Mouse (Mus musculus): ENCODE data around the gene Dapk1.
"Not testable (repeated sequence)": the region's sequence is repeated elsewhere in the genome, so short reads cannot be mapped to it uniquely, and the experiment has no call there.

Gene Dapk1

GRCm38 (mm10) chr13:60608411-60609046 lies 6.8 kb downstream of the Dapk1 start:
- no peak for DNase-seq (ENCODE audit: low read depth, low spot score)
- no peaks in the 10 kb centered on the region for H3K36me3 ChIP-seq (ENCODE audit: control insufficient read depth, insufficient read depth, low read length, poor library complexity, severe bottlenecking)
- no peaks in the 10 kb centered on the region for H3K27me3 ChIP-seq (ENCODE audit: control insufficient read depth, insufficient read depth, low read length, poor library complexity, severe bottlenecking)

GRCm38 (mm10) chr13:60609234-60609633 lies 7.5 kb downstream of the Dapk1 start:
- Histone ChIP-seq H3K27me3 (ENCODE audit: control insufficient read depth, insufficient read depth, low read length, poor library complexity, severe bottlenecking) (no peaks in the 10 kb centered on the region), H3K36me3 (ENCODE audit: control insufficient read depth, insufficient read depth, low read length, poor library complexity, severe bottlenecking) (no peaks in the 10 kb centered on the region)
- no peak for DNase-seq (ENCODE audit: low read depth, low spot score)

DNA sequence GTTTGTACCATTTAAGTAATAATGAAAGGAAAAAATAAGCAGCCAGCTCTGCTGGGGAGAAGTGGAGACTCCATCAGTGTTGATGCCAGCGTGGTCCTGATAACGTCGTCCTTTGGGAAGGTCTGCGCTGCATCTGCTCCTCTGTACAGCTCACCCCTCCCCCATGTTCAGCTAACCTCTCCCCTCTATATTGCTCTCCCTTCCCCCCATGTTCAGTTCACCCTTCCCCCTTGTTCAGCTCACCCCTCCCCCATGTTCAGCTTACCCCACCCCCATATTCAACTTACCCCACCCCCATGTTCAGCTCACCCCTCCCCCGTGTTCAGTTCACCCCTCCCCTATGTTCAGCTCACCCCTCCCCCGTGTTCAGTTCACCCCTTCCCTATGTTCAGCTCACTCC lies 8.8 kb downstream of the Dapk1 start:
- no peaks in the 10 kb centered on the region for H3K36me3 ChIP-seq (ENCODE audit: control insufficient read depth, insufficient read depth, low read length, poor library complexity, severe bottlenecking)
- no peaks in the 10 kb centered on the region for H3K27me3 ChIP-seq (ENCODE audit: control insufficient read depth, insufficient read depth, low read length, poor library complexity, severe bottlenecking)
- no peak for DNase-seq (ENCODE audit: low read depth, low spot score)

DNA sequence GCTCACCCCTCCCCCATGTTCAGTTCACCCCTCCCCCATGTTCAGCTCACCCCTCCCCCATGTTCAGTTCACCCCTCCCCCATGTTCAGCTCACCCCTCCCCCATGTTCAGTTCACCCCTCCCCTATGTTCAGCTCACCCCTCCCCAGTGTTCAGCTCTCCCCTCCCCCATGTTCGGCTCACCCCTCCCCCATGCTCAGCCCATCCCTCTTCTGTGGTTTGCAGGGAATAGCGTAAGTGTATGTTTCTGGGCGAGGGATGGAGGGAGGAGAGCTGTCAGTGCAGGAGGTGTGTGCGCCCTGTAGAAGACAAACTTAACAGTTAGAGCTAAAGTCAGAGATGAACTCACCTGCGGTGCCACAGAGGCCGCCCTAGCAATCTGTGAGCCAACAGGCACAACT lies 9.2 kb downstream of the Dapk1 start:
- H3K36me3 ChIP-seq (ENCODE audit: control insufficient read depth, insufficient read depth, low read length, poor library complexity, severe bottlenecking); H3K27me3 ChIP-seq (ENCODE audit: control insufficient read depth, insufficient read depth, low read length, poor library complexity, severe bottlenecking): not testable (repeated sequence)

DNA sequence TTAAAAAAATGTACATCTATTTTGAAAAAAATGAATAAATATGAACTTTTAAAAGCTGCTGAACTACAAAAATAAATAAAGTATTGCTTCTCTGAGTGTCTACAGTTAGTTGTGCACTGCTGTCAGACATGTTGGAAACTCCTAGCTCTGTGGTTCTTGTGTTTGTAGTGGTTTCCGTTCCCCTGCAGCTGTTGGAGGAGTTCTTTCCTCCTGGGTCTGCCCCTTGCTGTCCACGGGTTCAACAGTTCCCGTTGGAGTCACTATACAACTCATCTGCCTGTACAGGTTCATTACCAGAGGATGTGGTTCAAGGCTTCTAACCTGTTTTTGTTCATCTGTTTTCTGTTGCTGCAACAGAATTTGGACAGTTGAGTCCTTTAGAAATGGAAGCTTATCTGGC lies 10.4 kb downstream of the Dapk1 start:
- DNase-seq (ENCODE audit: low read depth, low spot score), result no peak
- no peaks in the 10 kb centered on the region for H3K27me3 ChIP-seq (ENCODE audit: control insufficient read depth, insufficient read depth, low read length, poor library complexity, severe bottlenecking)
- H3K36me3 ChIP-seq (ENCODE audit: control insufficient read depth, insufficient read depth, low read length, poor library complexity, severe bottlenecking), result no peaks in the 10 kb centered on the region

More for the DNA sequence above, 9.2 kb downstream of the Dapk1 start:
- not testable (repeated sequence) for DNase-seq (ENCODE audit: low read depth, low spot score)

DNA sequence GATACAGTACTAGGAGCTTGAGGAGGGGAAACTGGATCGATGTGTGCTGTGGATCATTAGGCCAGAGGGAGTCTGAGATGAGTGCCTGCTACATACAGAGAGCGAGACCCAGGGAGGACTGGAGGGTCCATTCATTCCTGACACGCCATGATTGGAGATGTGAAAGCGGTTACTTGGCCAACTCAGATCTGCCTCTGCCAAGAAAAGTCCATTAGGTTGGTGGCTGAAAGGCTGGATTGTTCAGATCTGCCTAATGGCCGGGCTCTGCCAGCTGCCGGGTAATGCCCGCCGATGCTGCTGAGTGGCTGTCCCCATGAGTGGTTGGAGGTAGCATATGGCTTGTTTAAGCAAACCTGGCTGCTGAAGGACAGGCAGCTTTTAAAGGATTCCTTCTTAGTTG lies 12.4 kb downstream of the Dapk1 start:
- no peak for DNase-seq (ENCODE audit: low read depth, low spot score)
- Histone ChIP-seq H3K36me3 (ENCODE audit: control insufficient read depth, insufficient read depth, low read length, poor library complexity, severe bottlenecking) (no peaks in the 10 kb centered on the region), H3K27me3 (ENCODE audit: control insufficient read depth, insufficient read depth, low read length, poor library complexity, severe bottlenecking) (no peaks in the 10 kb centered on the region)

DNA sequence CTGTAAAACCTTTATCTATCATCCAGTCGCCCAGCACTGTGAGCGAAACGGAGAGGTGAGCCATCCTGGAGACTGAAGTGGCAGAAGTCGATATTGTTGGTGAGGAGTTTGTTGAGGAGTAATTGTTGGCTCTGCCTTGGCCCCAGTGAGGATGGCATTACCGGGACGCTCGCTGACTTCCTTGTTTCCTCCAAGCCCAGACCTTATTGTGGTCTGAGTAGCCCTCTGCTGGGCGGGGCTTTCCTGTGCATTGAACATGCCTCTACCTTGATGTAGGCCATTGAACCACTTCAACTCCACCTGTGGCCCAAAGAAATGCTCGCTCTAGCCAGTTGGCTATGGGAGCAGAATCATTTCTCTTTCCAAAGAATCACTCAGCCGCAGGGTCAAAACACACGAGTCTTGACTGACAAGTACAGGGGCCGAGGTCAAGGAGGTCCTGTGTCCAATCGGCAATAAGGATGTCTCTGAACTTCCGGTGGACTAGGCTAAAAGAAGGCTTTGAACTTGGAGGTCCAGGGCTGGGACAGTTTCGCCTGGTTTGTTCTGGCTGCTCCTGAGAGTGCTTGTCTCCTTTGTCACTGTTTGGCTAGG lies 13.4 kb downstream of the Dapk1 start:
- H3K36me3 ChIP-seq (ENCODE audit: control insufficient read depth, insufficient read depth, low read length, poor library complexity, severe bottlenecking), result no peaks in the 10 kb centered on the region
- no peak for DNase-seq (ENCODE audit: low read depth, low spot score)
- no peaks in the 10 kb centered on the region for H3K27me3 ChIP-seq (ENCODE audit: control insufficient read depth, insufficient read depth, low read length, poor library complexity, severe bottlenecking)

GRCm38 (mm10) chr13:60616036-60616435 lies 14.3 kb downstream of the Dapk1 start:
- DNase-seq (ENCODE audit: low read depth, low spot score), result no peak

GRCm38 (mm10) chr13:60618287-60618686 lies 16.5 kb downstream of the Dapk1 start:
- Histone ChIP-seq H3K36me3 (ENCODE audit: control insufficient read depth, insufficient read depth, low read length, poor library complexity, severe bottlenecking) (no peaks in the 10 kb centered on the region), H3K27me3 (ENCODE audit: control insufficient read depth, insufficient read depth, low read length, poor library complexity, severe bottlenecking) (no peaks in the 10 kb centered on the region)
- no peak for DNase-seq (ENCODE audit: low read depth, low spot score)

More at GRCm38 (mm10) chr13:60616036-60616435, 14.3 kb downstream of the Dapk1 start:
- H3K36me3 ChIP-seq (ENCODE audit: control insufficient read depth, insufficient read depth, low read length, poor library complexity, severe bottlenecking), result no peaks in the 10 kb centered on the region
- no peaks in the 10 kb centered on the region for H3K27me3 ChIP-seq (ENCODE audit: control insufficient read depth, insufficient read depth, low read length, poor library complexity, severe bottlenecking)

- Histone ChIP-seq H3K27me3 (ENCODE audit: control insufficient read depth, insufficient read depth, low read length, poor library complexity, severe bottlenecking) (no peaks in the 10 kb centered on the region), H3K36me3 (ENCODE audit: control insufficient read depth, insufficient read depth, low read length, poor library complexity, severe bottlenecking) (no peaks in the 10 kb centered on the region)
- DNase-seq (ENCODE audit: low read depth, low spot score), result no peak
Observed at GRCm38 (mm10) chr13:60619723-60620122, 18.0 kb downstream of the Dapk1 start.

- Histone ChIP-seq H3K36me3 (ENCODE audit: control insufficient read depth, insufficient read depth, low read length, poor library complexity, severe bottlenecking) (no peaks in the 10 kb centered on the region), H3K27me3 (ENCODE audit: control insufficient read depth, insufficient read depth, low read length, poor library complexity, severe bottlenecking) (no peaks in the 10 kb centered on the region)
- DNase-seq (ENCODE audit: low read depth, low spot score), result no peak
Observed at GRCm38 (mm10) chr13:60621411-60621965, 19.7 kb downstream of the Dapk1 start.

DNA sequence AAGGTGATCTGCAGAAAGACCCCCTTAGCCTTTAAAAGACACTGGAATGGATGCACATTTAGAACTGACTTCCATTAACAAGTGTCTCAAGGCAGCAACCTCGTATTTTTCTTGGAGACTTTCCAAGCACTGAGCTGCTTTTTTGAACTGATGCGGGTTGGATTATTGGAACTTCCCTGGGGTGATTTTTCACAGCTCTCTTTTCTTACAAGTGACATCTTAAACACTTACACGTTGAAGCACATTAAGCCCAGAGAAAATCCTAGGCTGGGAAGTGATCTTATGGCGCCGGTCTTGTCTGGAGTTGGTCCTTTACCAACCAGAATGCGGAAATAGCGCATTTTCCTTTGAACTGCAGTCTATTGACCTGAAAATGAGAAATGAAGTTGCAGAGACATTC lies 23.8 kb downstream of the Dapk1 start:
- no peaks in the 10 kb centered on the region for H3K27me3 ChIP-seq (ENCODE audit: control insufficient read depth, insufficient read depth, low read length, poor library complexity, severe bottlenecking)
- no peak for DNase-seq (ENCODE audit: low read depth, low spot score)

GRCm38 (mm10) chr13:60627843-60628656 lies 26.3 kb downstream of the Dapk1 start:
- H3K27me3 ChIP-seq (ENCODE audit: control insufficient read depth, insufficient read depth, low read length, poor library complexity, severe bottlenecking), result no peaks in the 10 kb centered on the region
- no peak for DNase-seq (ENCODE audit: low read depth, low spot score)
- no peaks in the 10 kb centered on the region for H3K36me3 ChIP-seq (ENCODE audit: control insufficient read depth, insufficient read depth, low read length, poor library complexity, severe bottlenecking)

More for the DNA sequence above, 23.8 kb downstream of the Dapk1 start:
- no peaks in the 10 kb centered on the region for H3K36me3 ChIP-seq (ENCODE audit: control insufficient read depth, insufficient read depth, low read length, poor library complexity, severe bottlenecking)

GRCm38 (mm10) chr13:60628657-60628950 lies 26.9 kb downstream of the Dapk1 start:
- DNase-seq (ENCODE audit: low read depth, low spot score), result no peak

DNA sequence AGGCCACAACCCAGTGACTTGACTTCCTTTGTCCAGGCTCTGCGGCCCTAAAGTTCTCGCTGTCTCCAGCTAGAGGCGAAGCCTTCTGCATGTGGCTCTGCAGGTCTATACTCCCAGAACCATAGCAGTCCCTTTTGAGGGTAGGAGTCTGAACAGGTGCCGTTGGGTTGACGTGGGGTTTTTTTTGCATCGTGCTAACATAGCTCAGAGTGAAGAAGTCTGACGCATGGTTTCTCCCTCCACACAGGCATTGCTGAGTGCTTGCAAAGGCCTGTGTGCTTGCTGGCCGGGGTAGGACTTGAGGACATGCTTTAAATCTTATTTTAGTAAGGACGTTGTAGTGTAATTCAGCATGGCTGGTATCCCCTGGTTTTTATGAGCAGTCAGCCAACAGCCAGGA lies 27.7 kb downstream of the Dapk1 start:
- DNase-seq (ENCODE audit: low read depth, low spot score), result no peak
- Histone ChIP-seq H3K36me3 (ENCODE audit: control insufficient read depth, insufficient read depth, low read length, poor library complexity, severe bottlenecking) (no peaks in the 10 kb centered on the region), H3K27me3 (ENCODE audit: control insufficient read depth, insufficient read depth, low read length, poor library complexity, severe bottlenecking) (no peaks in the 10 kb centered on the region)

More at GRCm38 (mm10) chr13:60628657-60628950, 26.9 kb downstream of the Dapk1 start:
- Histone ChIP-seq H3K27me3 (ENCODE audit: control insufficient read depth, insufficient read depth, low read length, poor library complexity, severe bottlenecking) (no peaks in the 10 kb centered on the region), H3K36me3 (ENCODE audit: control insufficient read depth, insufficient read depth, low read length, poor library complexity, severe bottlenecking) (no peaks in the 10 kb centered on the region)

Measured in splenic B cell, adult 2 months (primary cell).